Mouse (Mus musculus) gastrocnemius, postnatal 10 days (tissue): ENCODE measurements around the gene Nsmce1. TPM values are rescaled to one million over a fixed set of nuclear protein-coding genes. Genes with fewer than 3 reads are reported as not detected.
"Not testable (repeated sequence)": the region's sequence is repeated elsewhere in the genome, so short reads cannot be mapped to it uniquely, and the experiment has no call there.

Source experiments
- DNase-seq: peaks from one replicate; pipeline ENCODE4 v3.0.0; 2021; ENCODE audit warnings: mixed read lengths
- total RNA-seq, 2 experiments: library from RNA; stranded (reverse); gene quantifications; 2 replicates each; pipeline ENCODE4 v1.2.3; 2021

Nsmce1 gene
- total RNA-seq, 2 experiments from 2014 or later = 19.4 to 20.3 TPM

DNA sequence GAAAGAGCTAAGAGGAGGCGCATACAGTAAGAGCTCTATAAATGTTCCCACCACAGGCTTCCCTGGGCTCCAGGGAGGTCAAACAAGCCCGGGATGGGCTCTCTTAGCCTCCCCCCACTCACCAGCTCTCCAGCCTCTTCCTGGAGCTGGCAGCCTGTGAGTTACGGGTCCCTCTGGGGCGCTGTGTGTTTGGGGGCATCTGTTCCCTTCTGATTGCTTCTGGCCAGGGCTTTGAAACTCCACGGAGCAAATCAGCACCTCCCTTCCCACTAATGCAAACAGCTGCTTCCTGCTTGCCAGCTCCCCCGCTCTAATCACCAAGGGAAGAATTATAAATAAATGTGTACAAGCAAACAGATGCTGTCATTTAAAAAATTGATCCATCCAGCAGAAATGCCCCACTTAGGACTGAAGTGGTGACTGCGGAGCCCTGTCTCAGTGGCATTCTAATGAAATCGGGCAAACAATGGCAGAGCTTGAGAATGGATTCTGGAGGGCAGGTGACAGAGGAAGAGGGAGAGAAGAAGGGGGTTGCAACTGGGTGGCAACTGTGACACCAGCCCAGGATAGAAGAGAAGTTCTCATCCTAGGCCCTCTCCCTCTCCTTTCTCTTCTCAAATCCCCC lies 56.6 kb downstream of the Nsmce1 start:
- no peak for DNase-seq

- DNase-seq = no peak
Measured at GRCm38 (mm10) chr7:125433874-125434273, 57.5 kb downstream of the Nsmce1 start.

- DNase-seq = no peak
Measured at GRCm38 (mm10) chr7:125430170-125430842, 61.1 kb downstream of the Nsmce1 start.

DNA sequence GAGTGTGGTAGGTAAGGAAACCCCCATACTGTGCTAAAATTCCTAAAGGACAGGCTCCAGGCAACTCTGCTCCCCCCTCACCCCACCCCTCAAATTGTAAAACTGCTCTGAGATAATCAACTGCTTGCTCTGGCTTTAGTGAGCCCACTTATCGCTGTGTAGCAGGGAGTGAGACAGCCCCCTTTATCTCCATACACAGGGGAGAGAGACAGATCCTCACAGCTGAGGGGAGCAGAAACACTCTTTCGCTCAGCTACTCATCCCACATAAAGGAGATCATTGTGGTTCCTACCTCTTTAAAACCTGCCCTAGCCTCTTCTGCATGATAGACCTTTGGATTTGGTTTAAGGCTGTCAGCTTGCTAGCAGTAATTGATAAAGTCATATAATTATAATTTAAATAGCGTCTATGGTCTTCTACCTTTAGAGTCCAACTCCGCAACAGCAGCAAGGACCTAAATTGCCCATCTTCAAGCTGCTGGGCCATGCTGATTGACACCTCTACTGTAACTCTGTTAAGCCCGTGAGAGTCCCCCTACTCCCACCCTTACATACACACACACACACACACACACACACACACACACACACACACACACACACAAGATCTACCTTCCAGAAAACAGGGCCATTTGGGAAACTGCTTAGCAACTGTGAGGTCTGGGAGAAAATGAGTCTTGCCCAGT lies 62.4 kb downstream of the Nsmce1 start:
- not testable (repeated sequence) for DNase-seq

DNA sequence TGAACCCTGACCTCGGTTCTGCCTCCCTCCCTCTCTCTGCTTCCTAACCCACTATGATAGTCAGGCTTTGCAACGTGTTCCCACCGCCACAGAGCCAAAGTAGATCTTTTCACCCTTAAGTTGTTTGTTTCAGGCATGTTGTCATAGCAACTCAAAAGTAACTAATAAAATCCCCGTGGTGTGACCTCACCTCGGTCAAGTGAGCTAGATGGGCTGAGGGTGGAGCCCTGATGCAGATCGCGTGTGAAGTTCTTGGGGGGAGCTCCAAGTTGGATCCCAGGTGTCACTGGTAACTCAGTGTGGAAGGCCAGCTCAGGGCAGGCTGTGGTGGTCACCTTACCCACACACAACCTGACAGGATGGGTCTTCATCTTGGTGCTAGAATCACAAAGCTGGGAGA lies 63.0 kb downstream of the Nsmce1 start:
- no peak for DNase-seq

GRCm38 (mm10) chr7:125427492-125428090 lies 63.8 kb downstream of the Nsmce1 start:
- DNase-seq = peak; percentile 19

DNA sequence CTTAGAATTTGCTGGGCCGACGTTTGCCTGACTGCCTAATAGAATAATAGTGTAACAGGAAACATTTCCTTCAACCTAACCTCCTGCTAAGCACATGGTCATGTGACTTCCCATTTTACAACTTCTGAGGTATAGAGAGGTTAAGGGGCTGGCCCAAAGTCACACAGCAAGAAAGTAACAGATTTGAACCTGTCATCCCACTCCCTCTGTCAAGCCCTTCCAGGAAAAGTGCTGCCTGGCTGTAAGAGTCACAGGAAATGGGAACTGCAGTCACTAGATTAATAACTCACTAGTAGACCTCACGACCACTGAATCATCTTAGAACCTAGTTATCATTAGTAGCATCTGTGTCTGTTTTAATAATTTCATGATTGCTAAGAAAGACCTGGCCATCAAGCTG lies 68.3 kb downstream of the Nsmce1 start:
- DNase-seq = no peak

DNA sequence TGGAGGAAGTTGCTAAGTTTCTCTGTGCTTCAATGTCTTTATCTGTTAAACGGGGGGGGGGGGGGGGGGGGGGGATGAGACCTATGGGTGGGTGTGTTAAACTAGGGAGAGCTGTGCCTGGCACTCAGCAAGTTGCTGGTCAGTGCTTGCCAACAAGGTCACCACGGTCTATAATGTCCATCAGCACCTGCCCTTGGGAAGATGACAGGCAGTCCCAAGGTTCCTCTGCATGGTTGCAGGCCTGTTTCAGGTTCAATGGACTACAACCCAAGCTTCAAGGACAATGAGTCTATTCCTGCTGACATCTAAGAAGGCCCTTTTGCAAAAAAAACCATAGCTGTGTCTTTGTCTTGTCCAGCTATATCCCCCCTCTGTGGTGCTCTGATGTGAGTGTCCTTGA lies 69.5 kb downstream of the Nsmce1 start:
- DNase-seq = no peak

GRCm38 (mm10) chr7:125420190-125420589 lies 71.2 kb downstream of the Nsmce1 start:
- peak; percentile 51 for DNase-seq

DNA sequence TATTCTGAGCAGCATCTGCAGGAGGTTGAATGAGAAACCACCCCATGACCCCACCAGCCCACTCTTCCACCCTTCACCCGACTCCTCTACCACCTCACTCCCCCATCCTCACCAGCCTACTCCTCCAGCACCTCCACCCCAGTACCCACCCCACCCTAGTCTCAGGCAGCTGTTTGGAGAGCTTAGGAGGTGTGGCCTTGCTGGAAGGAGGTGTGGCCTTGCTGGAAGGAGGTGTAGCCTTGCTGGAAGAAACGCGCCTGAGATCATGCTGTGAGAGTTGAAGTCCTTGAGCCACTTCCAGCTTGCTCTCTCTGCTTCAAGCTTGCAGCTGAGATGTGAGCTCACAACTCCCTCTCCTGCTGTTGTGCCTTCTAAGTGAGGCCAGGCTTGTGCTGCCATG lies 73.0 kb downstream of the Nsmce1 start:
- DNase-seq = no peak

Other genes with a start within 250 kb of the Nsmce1 start
- 1 to 10 TPM; 3.8 to 4.0 TPM for gene Kdm8, start 46.9 kb downstream of the Nsmce1 start, total RNA-seq
- gene Il4ra, start 60.5 kb upstream of the Nsmce1 start, total RNA-seq = 10 to 100 TPM in 1 of 2 experiments, 1 to 10 TPM in 1; 9.4 to 11.8 TPM
- gene Il21r, start 111.8 kb upstream of the Nsmce1 start, total RNA-seq = under 1 TPM; 0.42 to 0.70 TPM
- gene Gtf3c1, start 216.2 kb upstream of the Nsmce1 start, total RNA-seq = 10 to 100 TPM; 36.8 to 43.7 TPM
- 1 to 10 TPM; 7.3 to 8.2 TPM for gene D430042O09Rik, start 216.3 kb upstream of the Nsmce1 start, total RNA-seq